Mouse (Mus musculus): ENCODE measurements around the gene Itga9.

Itga9 gene

DNA sequence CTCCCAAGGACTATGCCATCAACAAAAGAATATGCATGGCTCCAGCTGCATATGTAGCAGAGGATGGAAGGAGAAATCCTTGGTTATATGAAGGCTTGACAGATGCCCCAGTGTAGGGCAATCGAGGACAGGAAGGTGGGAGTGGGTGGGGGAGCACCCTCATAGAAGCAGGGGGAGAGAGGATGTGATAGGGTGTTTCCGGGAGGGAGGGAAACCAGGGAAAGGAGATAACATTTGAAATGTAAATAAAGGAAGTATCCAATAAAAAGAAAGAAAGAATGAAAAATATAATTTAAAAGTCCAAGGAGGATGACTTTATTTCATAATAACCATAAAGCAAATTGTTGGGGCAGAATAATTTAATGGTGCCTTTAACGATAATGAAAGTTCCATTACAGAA is 307.1 kb downstream of the Itga9 start:
- in situ Hi-C loops (cut with MboI, MseI) = loop anchor here (10.0 kb wide), 1 partner anchor 121 kb away; no protein-coding TSS in a partner anchor

GRCm38 (mm10) chr9:118914589-118914988 is 308.1 kb downstream of the Itga9 start:
- in situ Hi-C loops (cut with MboI, MseI) = loop anchor here (10.0 kb wide), 1 partner anchor 120 kb away; no protein-coding TSS in a partner anchor

DNA sequence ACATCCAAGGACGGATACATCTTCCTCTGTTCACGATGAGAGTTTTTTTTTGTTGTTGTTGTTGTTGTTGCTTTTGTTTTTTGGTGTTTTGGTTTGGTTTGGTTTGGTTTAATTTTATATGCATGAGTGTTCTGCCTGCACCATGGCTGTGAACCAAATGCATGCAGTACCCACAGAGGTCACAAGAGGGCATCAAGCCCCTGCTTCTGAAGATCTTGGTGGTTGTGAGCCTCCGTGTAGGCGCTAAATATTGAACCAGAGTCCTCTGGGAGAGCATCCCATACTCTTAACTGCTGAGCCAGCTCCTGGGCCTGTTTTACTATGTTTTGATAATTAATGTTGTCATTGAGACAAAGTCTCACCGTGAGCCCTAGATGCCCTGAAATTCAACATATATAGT is 308.8 kb downstream of the Itga9 start:
- in situ Hi-C loops (cut with MboI, MseI) = loop anchor here (5.0 to 10.0 kb wide), 2 partner anchors 120 to 152 kb away; no protein-coding TSS in a partner anchor

DNA sequence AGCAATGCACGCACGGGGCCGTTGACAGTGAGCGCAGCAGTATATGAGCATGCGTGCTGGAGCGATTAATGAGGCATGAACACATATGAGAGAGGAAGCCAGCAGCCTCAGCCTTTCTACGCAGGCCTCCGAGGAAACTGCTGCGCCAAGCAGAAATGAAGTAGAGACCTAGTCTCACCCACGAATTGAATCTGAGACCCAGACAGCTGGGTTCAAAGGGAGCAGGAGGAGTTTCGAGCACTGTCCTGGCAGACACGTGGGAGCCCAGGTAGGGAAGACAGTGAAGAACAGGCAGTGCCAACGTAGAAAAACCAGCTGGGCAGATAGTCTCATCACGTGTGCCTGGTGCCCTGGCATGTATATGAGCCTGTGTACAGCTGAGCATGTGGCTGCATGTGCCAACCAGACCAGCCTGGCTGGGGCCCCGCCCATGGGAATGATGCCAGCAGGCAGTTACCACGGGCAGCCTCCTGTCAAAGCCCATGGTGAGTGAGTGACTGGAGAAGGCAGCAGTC is 313.2 kb downstream of the Itga9 start:
- in situ Hi-C loops (cut with MboI, MseI) = loop anchor here (5.0 to 10.0 kb wide), 2 partner anchors 115 to 148 kb away; no protein-coding TSS in a partner anchor

DNA sequence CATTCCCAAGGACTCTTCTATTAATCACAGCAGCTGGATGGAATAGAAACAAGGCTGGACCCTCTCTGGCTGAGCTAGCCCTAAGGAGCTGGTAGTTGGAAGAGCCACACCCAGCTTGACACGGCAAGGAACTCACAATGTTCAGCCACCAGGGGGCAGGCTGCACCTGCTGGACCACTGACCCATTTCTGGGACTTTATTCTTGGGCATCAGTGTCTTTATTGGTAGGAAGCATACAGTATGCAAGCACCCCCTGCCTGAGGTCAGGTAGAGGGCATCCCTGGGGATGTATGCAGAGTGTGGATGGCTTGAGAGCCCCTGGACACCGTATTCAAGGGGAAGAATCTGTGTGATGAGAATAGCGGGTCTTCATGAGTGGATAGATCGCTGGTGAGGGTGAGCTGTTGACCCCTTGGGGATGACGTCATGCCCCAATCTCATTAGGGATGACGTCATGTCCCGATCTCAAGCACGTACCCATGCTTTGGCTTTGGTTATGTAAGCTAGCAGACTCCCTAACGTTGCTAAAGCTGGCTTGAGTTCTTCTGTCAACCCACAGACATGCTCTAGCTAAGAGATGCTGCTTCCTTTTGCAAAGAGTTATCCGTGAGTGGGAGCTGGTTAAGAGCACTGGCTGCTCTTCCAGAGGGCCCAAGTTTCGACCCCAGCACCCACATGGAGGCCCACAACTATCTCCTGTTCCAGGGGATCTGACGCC is 314.5 kb downstream of the Itga9 start:
- in situ Hi-C loops (cut with MboI, MseI) = loop anchor here in 1 of 2 experiments (5.0 kb wide), 1 partner anchor 146 kb away; no protein-coding TSS in a partner anchor

GRCm38 (mm10) chr9:118921926-118922325 is 315.4 kb downstream of the Itga9 start:
- in situ Hi-C loops (cut with MboI, MseI) = loop anchor here in 1 of 2 experiments (5.0 kb wide), 1 partner anchor 145 kb away; no protein-coding TSS in a partner anchor

GRCm38 (mm10) chr9:118924554-118925085 is 318.1 kb downstream of the Itga9 start:
- in situ Hi-C loops (cut with MboI, MseI) = loop anchor here in 1 of 2 experiments (5.0 kb wide), 1 partner anchor 143 kb away; no protein-coding TSS in a partner anchor

DNA sequence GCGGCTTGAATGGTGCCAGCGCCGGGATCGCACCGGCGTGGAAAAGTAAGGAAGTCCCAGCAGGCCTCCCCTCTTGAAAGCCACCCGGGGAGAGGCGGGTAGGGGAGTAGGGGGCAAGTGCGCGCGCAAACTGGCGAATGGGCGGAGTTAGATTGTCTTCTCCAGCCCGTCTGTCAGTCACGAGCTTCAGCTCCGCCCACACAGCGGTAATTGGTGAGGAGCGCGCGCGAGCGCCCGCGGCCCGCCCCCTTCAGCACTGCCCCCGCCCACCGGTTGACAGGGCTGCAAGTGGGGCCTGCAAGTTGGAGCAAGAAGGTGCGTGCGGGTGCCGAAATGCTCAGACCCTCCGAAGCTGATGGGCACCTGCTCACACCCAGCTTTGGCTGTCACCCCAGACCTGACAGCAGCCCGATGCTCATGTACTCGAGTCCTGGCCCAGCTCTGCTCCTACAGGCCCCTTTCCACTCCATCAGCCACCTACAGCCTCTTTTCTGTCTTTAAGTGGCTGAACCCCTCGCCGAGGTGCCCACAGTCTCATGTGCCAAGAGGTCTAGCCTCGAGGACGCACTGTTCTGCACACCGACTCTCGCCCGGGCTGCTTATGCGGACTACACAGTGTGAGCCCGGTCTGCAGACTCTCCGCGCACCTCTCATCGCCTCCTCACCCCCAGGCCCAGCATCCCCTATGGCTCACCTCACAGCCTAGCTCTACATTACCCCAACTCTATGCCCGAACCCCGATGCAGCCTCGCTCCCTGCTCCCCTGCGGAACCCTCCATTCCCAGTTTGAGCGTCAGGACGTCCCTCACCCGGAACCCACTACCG is 319.0 kb downstream of the Itga9 start:
- in situ Hi-C loops (cut with MboI, MseI) = no loop called here

- in situ Hi-C loops (cut with MboI, MseI) = no loop called here
These were observed 319.7 kb downstream of the Itga9 start, which contains the start of gene Ctdspl for GRCm38 (mm10) chr9:118926111-118926650. Gene Ctdspl (plus strand): TSS chr9:118926453.

- in situ Hi-C loops (cut with MboI, MseI) = no loop called here
These were observed 320.3 kb downstream of the Itga9 start for GRCm38 (mm10) chr9:118926688-118927321.

- in situ Hi-C loops (cut with MboI, MseI) = no loop called here
These were observed 321.0 kb downstream of the Itga9 start for GRCm38 (mm10) chr9:118927501-118927900.

- in situ Hi-C loops (cut with MboI, MseI) = no loop called here
These were observed 321.5 kb downstream of the Itga9 start for GRCm38 (mm10) chr9:118928007-118928406.

- in situ Hi-C loops (cut with MboI, MseI) = no loop called here
These were observed 322.2 kb downstream of the Itga9 start for GRCm38 (mm10) chr9:118928656-118929055.

DNA sequence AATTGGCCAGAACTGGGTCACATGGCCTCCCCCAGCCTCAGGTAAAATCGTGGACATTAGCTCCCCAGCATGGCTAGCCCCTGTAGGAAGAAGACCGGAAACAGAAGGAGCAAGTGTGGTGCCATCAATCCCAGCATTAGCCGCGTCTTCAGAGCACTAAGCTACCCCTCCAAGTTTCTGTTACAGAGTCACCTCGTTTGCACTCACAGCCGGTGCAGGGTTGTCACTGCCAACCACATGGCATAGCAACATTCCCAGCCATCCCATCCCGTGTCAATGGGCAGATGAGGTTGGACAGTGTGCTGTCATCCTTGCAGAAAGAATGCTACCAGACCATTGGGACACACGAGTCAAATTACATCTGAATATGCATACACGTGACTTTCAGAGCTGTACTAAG is 324.1 kb downstream of the Itga9 start:
- in situ Hi-C loops (cut with MboI, MseI) = no loop called here

DNA sequence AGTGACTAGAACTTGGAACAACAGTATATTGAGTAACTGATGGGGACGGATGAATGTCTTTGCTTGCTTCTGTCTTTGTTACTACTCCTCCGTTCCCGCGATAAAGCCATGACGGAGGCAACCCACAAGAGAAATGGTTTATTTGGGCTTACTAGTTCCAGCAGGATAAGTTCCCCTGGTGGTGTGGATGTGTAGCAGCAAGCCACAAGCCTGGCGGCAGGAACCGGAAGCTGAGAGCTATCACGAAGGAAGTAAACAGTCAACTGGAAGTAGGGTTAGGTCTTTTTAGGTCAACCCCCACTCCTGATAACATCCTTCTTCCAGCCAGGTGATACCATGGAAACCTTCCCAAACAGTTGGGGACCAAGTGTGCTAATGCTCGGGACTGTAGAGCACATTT is 327.3 kb downstream of the Itga9 start:
- in situ Hi-C loops (cut with MboI, MseI) = no loop called here

- in situ Hi-C loops (cut with MboI, MseI) = no loop called here
These were observed 327.8 kb downstream of the Itga9 start for GRCm38 (mm10) chr9:118934319-118934718.

DNA sequence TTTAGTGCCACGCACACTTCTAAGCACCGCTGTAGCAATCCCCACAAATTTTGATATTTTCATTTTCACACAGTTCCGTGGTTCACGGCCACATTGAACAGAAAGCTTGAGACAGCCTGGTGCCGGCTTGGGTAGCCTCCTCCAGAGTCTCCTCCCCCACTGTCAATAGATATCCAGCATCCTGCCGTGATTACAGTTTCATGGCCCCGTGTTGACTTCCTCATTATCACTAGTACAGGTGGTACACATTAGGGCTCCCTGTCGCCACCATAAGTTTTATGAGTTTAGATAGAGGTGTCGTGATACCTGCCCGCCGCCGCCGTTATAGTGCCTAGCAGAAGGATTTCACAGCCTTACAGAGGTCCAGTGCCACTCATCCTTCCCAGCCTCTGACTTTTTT is 328.6 kb downstream of the Itga9 start:
- in situ Hi-C loops (cut with MboI, MseI) = no loop called here

- in situ Hi-C loops (cut with MboI, MseI) = no loop called here
These were observed 329.6 kb downstream of the Itga9 start for GRCm38 (mm10) chr9:118936071-118936470.

DNA sequence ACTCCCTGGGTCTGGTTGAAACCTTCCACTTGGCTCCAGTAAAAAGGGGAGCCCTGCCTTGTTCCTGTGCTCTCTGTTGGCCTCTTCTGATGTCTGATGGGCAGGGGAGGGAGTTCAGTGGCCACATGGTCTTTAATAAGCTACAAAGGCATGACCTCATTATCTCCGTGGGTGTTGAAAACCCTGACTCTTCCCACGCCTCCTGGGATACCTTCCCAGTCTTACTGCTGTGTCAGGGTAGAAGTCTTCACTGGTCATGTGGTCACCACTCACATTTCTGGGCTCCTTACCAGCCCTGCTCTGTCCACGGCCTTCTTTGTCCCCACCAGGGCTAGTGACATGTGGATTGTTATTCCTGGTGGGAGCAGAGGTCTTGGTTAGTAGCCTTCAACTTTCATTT is 331.0 kb downstream of the Itga9 start:
- in situ Hi-C loops (cut with MboI, MseI) = no loop called here

DNA sequence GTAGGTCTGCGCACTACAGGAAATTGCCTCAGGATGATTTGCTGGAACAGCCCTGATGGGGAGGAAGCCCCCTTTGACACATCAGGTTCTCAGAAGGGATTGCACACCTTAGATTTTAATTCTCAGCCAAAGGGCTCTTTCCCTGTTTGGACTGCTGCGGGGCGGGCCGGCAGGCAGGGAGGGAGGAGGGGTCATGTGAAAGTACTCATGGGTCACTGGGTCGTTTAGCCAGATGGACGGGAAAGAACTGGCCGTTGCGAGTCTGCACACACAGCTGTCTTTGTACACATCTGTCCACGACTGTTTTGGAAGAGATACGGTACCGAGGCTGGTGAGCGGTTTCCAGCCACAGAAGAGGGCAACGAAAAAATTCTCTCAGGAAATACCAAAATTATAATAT is 332.9 kb downstream of the Itga9 start:
- in situ Hi-C loops (cut with MboI, MseI) = no loop called here

- in situ Hi-C loops (cut with MboI, MseI) = no loop called here
These were observed 333.3 kb downstream of the Itga9 start for GRCm38 (mm10) chr9:118939831-118940230.
